Mouse (Mus musculus) forebrain, embryonic 11.5 days (tissue): ENCODE results near the gene Strn4. TPM values are rescaled to one million over a fixed set of nuclear protein-coding genes. Genes with fewer than 3 reads are reported as not detected.

ENCODE experiments used
- ATAC-seq: fragments of 200-750 bp; cut with Nextera tagmentation; replicated peaks from 2 replicates; pipeline ENCODE4 v1.8.0; 2017; ENCODE audit warnings: moderate TSS enrichment; ENCODE audit not compliant: low FRiP score
- DNase-seq: peaks from one replicate; pipeline ENCODE4 v3.0.0-alpha.2; 2017; ENCODE audit warnings: low spot score
- H3K27ac ChIP-seq: fragments of 300-500 bp; sonication (generic); 2 replicates; pipeline ENCODE4 v1.5.1; 2014; ENCODE audit warnings: low read depth, low read length
- H3K27me3 ChIP-seq: fragments of 300-500 bp; sonication (generic); 2 replicates; pipeline ENCODE4 v1.6.1; 2014; ENCODE audit warnings: mild to moderate bottlenecking, low read length, mixed read lengths; ENCODE audit not compliant: control insufficient read depth, insufficient read depth
- H3K36me3 ChIP-seq: fragments of 300-500 bp; sonication (generic); 2 replicates; pipeline ENCODE4 v1.6.1; 2014; ENCODE audit warnings: mild to moderate bottlenecking, low read length, moderate library complexity, mixed read lengths; ENCODE audit not compliant: control insufficient read depth, insufficient read depth
- H3K4me1 ChIP-seq: fragments of 300-500 bp; sonication (generic); replicated peaks from 2 replicates; pipeline ENCODE4 v1.6.1; 2014; ENCODE audit warnings: low read length, mixed read lengths; ENCODE audit not compliant: control insufficient read depth, insufficient read depth
- H3K4me2 ChIP-seq: fragments of 300-500 bp; sonication (generic); 2 replicates; pipeline ENCODE4 v1.6.1; 2014; ENCODE audit warnings: low read depth, mild to moderate bottlenecking, low read length, moderate library complexity, mixed read lengths; ENCODE audit not compliant: severe bottlenecking
- H3K4me3 ChIP-seq: fragments of 300-500 bp; sonication (generic); 2 replicates; pipeline ENCODE4 v1.5.1; 2014; ENCODE audit warnings: low read depth, low read length
- H3K9ac ChIP-seq: fragments of 300-500 bp; sonication (generic); 2 replicates; pipeline ENCODE4 v1.6.1; 2014; ENCODE audit warnings: low read length
- H3K9me3 ChIP-seq: fragments of 300-500 bp; sonication (generic); 2 replicates; pipeline ENCODE4 v1.6.1; 2016; ENCODE audit warnings: low read length, mixed read lengths; ENCODE audit not compliant: control insufficient read depth
- WGBS: fragments of 180-500 bp; shearing (Covaris S2); extraction: QIAGEN DNeasy Blood & Tissue Kit; methylation state at CpG from one replicate; pipeline ENCODE4 v1.1.7; 2014; 5-methylcytosine and 5-hydroxymethylcytosine counted together
- polyA plus RNA-seq: library from polyadenylated mRNA; unstranded; fragments of >200 nt; fragmentation: Nextera tagmentation; extraction: Ambion mirVana; gene quantifications from 2 replicates; pipeline ENCODE4 v1.2.1, GENCODE M21; 2014

The Strn4 gene
- polyA plus RNA-seq, 1 experiment from 2014 or later: 137 TPM

GRCm38 (mm10) chr7:16877717-16878116, 62.0 kb downstream of the Strn4 start:
- DNase-seq (no peak), ATAC-seq (no peak)
- Histone ChIP-seq H3K9ac (no peak overlapping the region), H3K4me3 (no peak overlapping the region), H3K27me3 (no peaks in the 10 kb centered on the region), H3K27ac (no peak overlapping the region), H3K4me1 (peaks cover 27% of the 10 kb centered on the region), H3K9me3 (no peaks in the 10 kb centered on the region; the same call in 1 of the 2 replicates), H3K4me2 (no peak overlapping the region), H3K36me3 (no peaks in the 10 kb centered on the region)
- WGBS: 84% methylated on average over 3 of the region's 3 CpGs

DNA sequence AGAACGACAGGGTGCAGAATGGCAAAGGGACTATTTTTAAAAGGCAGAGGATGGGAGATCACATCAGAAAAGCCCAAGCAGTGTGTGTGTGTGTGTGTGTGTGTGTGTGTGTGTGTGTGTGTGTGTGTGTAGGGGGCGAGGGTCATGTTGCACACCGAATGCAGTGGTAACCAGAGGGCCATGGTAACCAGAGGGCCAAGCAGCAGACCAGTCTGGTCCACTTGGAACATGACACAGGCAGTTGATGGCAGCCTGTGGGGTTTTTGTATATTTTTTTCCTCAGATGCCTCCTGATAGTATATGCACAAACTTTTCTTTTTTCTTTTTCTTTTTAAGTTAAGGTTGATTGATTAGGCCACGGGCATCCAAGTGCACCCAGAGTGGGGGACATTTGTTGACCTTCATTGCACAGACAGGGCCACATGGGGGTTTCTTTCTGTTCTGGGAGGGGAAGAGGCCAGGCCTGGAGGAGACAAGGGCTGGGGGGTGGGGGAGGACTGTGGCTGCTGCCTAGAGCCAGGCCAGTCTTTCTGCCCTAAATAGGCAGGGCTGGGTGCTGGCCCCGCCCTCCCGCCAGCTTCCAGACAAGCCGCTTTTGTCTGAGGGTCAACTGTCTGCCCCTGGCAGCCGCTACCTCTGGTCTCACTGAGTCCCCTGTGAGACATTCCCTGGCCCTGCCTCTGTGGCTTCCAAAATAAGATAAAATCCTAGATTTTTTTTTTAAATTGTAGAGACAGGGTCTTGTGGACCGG, 64.3 kb downstream of the Strn4 start:
- ATAC-seq: peak; percentile 61
- Histone ChIP-seq H3K9ac (peak overlapping the region; percentile 14), H3K27me3 (peaks cover 11% of the 10 kb centered on the region), H3K4me1 (peaks cover 27% of the 10 kb centered on the region), H3K4me3 (no peak overlapping the region), H3K36me3 (no peaks in the 10 kb centered on the region), H3K4me2 (peak overlapping the region; percentile 15; the same call in 1 of the 2 replicates), H3K9me3 (no peaks in the 10 kb centered on the region; the same call in 1 of the 2 replicates), H3K27ac (peak overlapping the region; percentile 78)
- DNase-seq: peak; percentile 87
- whole genome bisulfite sequencing: 21% methylated on average over 9 of the region's 9 CpGs

GRCm38 (mm10) chr7:16880615-16881014, 64.9 kb downstream of the Strn4 start:
- Histone ChIP-seq H3K27me3 (peaks cover 17% of the 10 kb centered on the region), H3K9ac (peak overlapping the region; percentile 14), H3K4me3 (no peak overlapping the region), H3K36me3 (no peaks in the 10 kb centered on the region), H3K4me1 (peaks cover 30% of the 10 kb centered on the region), H3K4me2 (no peak overlapping the region; the same call in 1 of the 2 replicates), H3K27ac (peak overlapping the region; percentile 78), H3K9me3 (peaks cover 2% of the 10 kb centered on the region)
- WGBS: 14% methylated on average over 5 of the region's 5 CpGs
- ATAC-seq: no peak
- no peak for DNase-seq

GRCm38 (mm10) chr7:16883162-16883561, 67.5 kb downstream of the Strn4 start:
- Histone ChIP-seq H3K4me2 (no peak overlapping the region), H3K4me1 (peaks cover 14% of the 10 kb centered on the region), H3K27me3 (peaks cover 30% of the 10 kb centered on the region), H3K4me3 (no peak overlapping the region), H3K36me3 (peaks cover 3% of the 10 kb centered on the region; the same call in 1 of the 2 replicates), H3K27ac (no peak overlapping the region), H3K9me3 (peaks cover 7% of the 10 kb centered on the region), H3K9ac (no peak overlapping the region)
- DNase-seq (no peak), ATAC-seq (no peak)
- WGBS: 96% methylated on average over 6 of the region's 6 CpGs

GRCm38 (mm10) chr7:16884334-16884733, 68.6 kb downstream of the Strn4 start:
- Histone ChIP-seq H3K36me3 (peaks cover 3% of the 10 kb centered on the region; the same call in 1 of the 2 replicates), H3K9me3 (peaks cover 7% of the 10 kb centered on the region), H3K4me3 (no peak overlapping the region), H3K4me1 (peaks cover 14% of the 10 kb centered on the region), H3K27ac (no peak overlapping the region), H3K27me3 (peaks cover 30% of the 10 kb centered on the region), H3K4me2 (no peak overlapping the region), H3K9ac (no peak overlapping the region)
- ATAC-seq: no peak
- DNase-seq: no peak
- WGBS: 61% methylated on average over 4 of the region's 4 CpGs

GRCm38 (mm10) chr7:16885271-16885776, 69.6 kb downstream of the Strn4 start:
- Histone ChIP-seq H3K4me2 (peak overlapping the region; percentile 26; the same call in 1 of the 2 replicates), H3K9me3 (peaks cover 7% of the 10 kb centered on the region), H3K36me3 (peaks cover 3% of the 10 kb centered on the region; the same call in 1 of the 2 replicates), H3K4me1 (peaks cover 10% of the 10 kb centered on the region; the same call in 1 of the 2 replicates), H3K27ac (no peak overlapping the region), H3K27me3 (peaks cover 31% of the 10 kb centered on the region), H3K9ac (no peak overlapping the region; the same call in 1 of the 2 replicates), H3K4me3 (peak overlapping the region; percentile 21)
- peak; percentile 65 for DNase-seq
- peak; percentile 60; the same call in 1 of the 2 replicates for ATAC-seq
- 11% methylated on average over 69 of the region's 95 CpGs for WGBS

DNA sequence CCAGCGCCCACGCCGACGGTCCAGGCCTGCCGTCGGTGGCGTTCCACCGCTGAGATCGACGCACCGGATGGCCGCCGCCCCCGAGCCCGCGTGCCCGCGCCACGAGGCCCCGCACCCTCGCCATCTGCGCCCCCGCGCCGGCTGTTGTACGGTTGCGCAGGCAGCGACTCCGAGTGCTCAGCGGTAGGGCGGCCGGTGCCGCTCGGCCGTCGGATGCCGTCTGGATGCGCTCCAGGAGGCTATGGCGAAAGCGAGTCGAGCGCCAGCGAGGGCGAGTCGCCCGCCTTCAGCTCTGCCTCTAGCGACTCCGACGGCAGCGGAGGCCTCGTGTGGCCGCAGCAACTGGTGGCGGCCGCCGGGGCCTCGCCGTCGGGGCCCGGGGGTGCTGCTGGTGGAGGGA, 70.2 kb downstream of the Strn4 start:
- DNase-seq (no peak), ATAC-seq (no peak)
- no peak overlapping the region for H3K9ac ChIP-seq
- 40% methylated on average over 59 of the region's 59 CpGs for WGBS
- no peak overlapping the region for H3K4me2 ChIP-seq
- peaks cover 35% of the 10 kb centered on the region for H3K27me3 ChIP-seq
- H3K9me3 ChIP-seq: peaks cover 7% of the 10 kb centered on the region
- H3K4me3 ChIP-seq: peak overlapping the region; percentile 21; the same call in 1 of the 2 replicates
- peaks cover 3% of the 10 kb centered on the region; the same call in 1 of the 2 replicates for H3K36me3 ChIP-seq
- H3K27ac ChIP-seq: no peak overlapping the region
- H3K4me1 ChIP-seq: peaks cover 7% of the 10 kb centered on the region; the same call in 1 of the 2 replicates
